Mouse (Mus musculus): ENCODE results near the gene Gm37240. TPM values are rescaled to one million over a fixed set of nuclear protein-coding genes. Genes with fewer than 3 reads are reported as not detected.

The Gm37240 gene
- polyA plus RNA-seq, 1 experiment = 1.0 TPM

DNA sequence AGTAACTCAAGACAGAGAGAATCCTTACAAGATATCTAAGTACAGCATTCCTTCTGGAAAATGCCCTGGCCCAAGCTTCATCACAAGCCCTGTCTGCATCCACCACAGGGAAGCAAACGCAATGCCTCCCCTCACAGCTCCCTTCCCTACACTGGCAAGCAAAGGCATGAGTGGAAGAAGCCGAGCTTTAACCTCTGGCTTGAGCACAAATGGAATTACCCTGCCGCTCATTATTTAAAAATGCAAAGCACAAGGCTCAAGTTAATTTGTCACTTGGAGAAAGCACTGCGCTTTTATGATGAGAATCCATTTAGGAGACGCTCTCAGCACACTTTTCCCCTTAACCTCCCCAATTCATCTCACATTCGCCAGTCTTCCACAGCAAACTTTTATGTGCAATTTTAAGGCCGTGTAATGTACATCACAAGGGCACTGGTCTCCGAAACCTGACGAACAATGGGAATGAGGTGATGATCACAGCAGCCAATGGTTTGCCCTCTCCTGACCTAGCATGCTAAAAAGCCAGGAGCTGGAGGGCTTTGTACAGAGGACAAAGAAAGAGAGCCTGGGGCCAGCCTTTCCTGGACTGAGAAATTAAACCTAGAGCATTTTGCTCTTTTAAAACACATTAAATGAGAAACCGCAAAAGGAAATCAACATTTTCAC is 54.7 kb downstream of the Gm37240 start:
- WGBS = 84% methylated on average over 10 of the region's 10 CpGs
- Histone ChIP-seq H3K4me3 (replicated peaks; ENCODE audit: control insufficient read depth, low read depth, low read length) (no peak overlapping the region), H3K27ac (ENCODE audit: control insufficient read depth, insufficient read depth, low read depth, low read length, poor library complexity) (no peak overlapping the region), H3K4me1 (ENCODE audit: control insufficient read depth, insufficient read depth, low read length) (no peaks in the 10 kb centered on the region)
- no peak for TF ChIP-seq CTCF (IDR thresholded peaks at IDR 0.05; ENCODE audit: control insufficient read depth, insufficient read depth, low read length)
- no peak for TF ChIP-seq POLR2A (IDR thresholded peaks at IDR 0.05; ENCODE audit: borderline replicate concordance, control insufficient read depth, low read depth, low read length)

DNA sequence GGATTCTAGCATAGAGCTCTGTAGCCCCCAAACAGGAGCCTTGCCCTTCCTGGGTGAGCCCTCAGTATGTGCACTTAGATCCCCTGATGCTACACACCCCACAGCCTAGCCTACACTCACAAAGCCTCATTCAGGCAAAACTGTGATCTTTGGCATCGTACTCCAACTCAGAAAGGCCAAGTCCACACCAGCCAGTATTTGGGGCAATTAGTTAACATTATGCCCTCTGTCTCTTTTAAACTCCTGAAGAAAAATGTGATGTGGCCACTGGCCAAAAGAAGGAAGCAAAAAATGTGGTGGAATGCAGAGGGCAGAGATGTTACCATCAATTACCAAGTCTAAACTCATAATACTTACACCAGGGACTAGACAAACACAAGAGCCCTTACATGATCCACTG is 55.5 kb downstream of the Gm37240 start:
- H3K4me3 ChIP-seq (replicated peaks; ENCODE audit: control insufficient read depth, low read depth, low read length) = no peak overlapping the region
- H3K27ac ChIP-seq (ENCODE audit: control insufficient read depth, insufficient read depth, low read depth, low read length, poor library complexity) = no peak overlapping the region
- no peaks in the 10 kb centered on the region for H3K4me1 ChIP-seq (ENCODE audit: control insufficient read depth, insufficient read depth, low read length)
- 81% methylated on average over 1 of the region's 1 CpGs for WGBS
- TF ChIP-seq POLR2A (IDR thresholded peaks at IDR 0.05; ENCODE audit: borderline replicate concordance, control insufficient read depth, low read depth, low read length) (no peak), CTCF (IDR thresholded peaks at IDR 0.05; ENCODE audit: control insufficient read depth, insufficient read depth, low read length) (no peak)

DNA sequence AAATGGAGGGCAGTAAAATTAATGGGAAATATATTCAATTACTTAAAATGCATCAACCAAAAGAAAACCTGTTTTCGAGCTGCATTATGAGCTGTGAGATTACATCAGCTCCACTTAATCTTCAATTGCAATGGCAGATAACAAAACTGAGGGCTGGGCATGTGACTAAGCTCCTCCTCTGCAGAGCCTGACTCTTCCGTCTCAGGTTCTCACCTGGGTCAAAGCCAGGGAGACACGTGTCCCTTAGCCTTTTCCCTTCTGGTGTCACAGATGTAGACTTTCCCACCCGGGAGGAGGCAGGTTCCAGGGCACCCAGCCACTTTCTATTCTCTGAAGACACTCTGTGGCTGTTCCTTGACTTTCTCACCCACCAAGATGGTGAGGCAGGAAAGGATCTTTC is 58.3 kb downstream of the Gm37240 start:
- 70% methylated on average over 4 of the region's 4 CpGs for WGBS
- H3K4me1 ChIP-seq (ENCODE audit: control insufficient read depth, insufficient read depth, low read length) = no peaks in the 10 kb centered on the region
- no peak overlapping the region for H3K27ac ChIP-seq (ENCODE audit: control insufficient read depth, insufficient read depth, low read depth, low read length, poor library complexity)
- no peak overlapping the region for H3K4me3 ChIP-seq (replicated peaks; ENCODE audit: control insufficient read depth, low read depth, low read length)
- TF ChIP-seq POLR2A (IDR thresholded peaks at IDR 0.05; ENCODE audit: borderline replicate concordance, control insufficient read depth, low read depth, low read length) (no peak), CTCF (IDR thresholded peaks at IDR 0.05; ENCODE audit: control insufficient read depth, insufficient read depth, low read length) (no peak)

DNA sequence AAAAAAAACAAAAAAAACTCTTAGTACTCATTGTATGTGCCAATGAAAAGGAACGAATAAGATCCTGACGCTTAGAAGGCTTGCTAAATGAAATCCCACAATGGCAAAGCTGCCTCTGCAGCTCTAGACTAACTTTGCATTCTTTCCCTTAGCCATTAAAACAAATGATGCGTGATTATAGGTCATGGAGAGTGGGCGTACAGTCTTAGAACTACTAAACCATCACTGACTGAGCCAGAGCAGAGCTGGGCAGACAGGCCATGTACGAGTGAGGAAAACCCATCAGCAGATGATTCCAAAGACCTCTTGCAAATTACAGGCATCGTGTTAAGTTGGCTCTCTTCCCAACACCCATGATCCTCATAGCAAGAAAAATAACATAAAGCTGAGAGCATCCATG is 59.5 kb downstream of the Gm37240 start:
- WGBS = 80% methylated on average over 6 of the region's 6 CpGs
- Histone ChIP-seq H3K4me3 (replicated peaks; ENCODE audit: control insufficient read depth, low read depth, low read length) (no peak overlapping the region), H3K4me1 (ENCODE audit: control insufficient read depth, insufficient read depth, low read length) (no peaks in the 10 kb centered on the region), H3K27ac (ENCODE audit: control insufficient read depth, insufficient read depth, low read depth, low read length, poor library complexity) (no peak overlapping the region)
- TF ChIP-seq CTCF (IDR thresholded peaks at IDR 0.05; ENCODE audit: control insufficient read depth, insufficient read depth, low read length) = no peak
- no peak for TF ChIP-seq POLR2A (IDR thresholded peaks at IDR 0.05; ENCODE audit: borderline replicate concordance, control insufficient read depth, low read depth, low read length)

DNA sequence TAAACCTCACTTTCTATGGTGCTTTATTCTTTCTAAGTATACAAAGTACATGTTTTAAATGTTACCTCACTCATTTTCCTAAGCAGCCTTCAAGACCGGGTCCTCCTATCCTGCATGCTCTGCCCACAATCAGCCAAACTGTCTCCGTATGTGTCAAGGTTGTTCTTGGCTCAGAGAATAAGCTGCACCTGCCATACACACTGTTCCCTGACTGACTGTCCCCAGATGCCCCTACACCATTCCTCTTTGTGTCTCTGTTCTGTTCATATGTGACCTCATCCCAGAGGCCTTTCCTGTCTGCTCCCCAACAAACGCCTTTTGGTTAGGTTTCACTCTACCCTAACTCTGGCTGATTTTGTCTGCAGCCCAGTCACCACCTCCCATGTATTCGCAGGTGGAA is 60.0 kb downstream of the Gm37240 start:
- Histone ChIP-seq H3K4me3 (replicated peaks; ENCODE audit: control insufficient read depth, low read depth, low read length) (no peak overlapping the region), H3K4me1 (ENCODE audit: control insufficient read depth, insufficient read depth, low read length) (no peaks in the 10 kb centered on the region), H3K27ac (ENCODE audit: control insufficient read depth, insufficient read depth, low read depth, low read length, poor library complexity) (no peak overlapping the region)
- TF ChIP-seq POLR2A (IDR thresholded peaks at IDR 0.05; ENCODE audit: borderline replicate concordance, control insufficient read depth, low read depth, low read length) = no peak
- TF ChIP-seq CTCF (IDR thresholded peaks at IDR 0.05; ENCODE audit: control insufficient read depth, insufficient read depth, low read length) = no peak
- 74% methylated on average over 4 of the region's 4 CpGs for WGBS

DNA sequence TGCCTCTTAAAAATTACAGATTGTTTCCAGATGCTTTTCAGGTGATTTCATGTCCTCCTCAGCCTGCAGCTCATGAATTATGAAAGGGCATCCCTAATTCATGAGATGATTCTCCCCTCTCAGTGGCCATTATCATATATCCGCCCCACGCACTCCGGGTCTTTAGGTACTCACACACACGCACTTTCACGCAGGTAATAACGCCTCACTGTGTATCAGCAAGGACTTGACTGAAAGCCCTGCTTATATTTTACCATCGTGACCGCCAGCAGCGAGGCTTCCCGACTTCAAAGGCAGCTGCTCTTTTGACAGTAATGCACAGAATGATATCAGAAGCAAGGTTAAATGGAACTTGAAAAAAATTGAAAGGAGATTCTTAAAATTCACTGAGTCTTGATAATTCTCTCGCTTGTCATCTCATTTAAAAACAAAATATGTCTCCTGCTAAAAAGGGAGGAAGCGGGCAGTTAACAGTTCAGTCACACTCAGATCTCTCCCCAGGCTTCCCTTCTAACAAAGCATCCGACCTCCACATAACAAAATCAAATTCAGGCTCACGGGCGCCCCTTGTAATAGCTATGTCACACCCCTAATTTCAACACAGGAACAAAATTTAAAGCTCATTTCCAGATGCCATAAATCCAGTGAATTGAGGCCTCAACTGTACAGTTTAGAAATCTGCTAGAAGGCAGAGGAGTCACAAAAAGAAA is 66.3 kb downstream of the Gm37240 start:
- H3K27ac ChIP-seq (ENCODE audit: control insufficient read depth, insufficient read depth, low read depth, low read length, poor library complexity) = no peak overlapping the region
- TF ChIP-seq CTCF (IDR thresholded peaks at IDR 0.05; ENCODE audit: control insufficient read depth, insufficient read depth, low read length) (no peak), POLR2A (IDR thresholded peaks at IDR 0.05; ENCODE audit: borderline replicate concordance, control insufficient read depth, low read depth, low read length) (no peak)
- H3K4me1 ChIP-seq (ENCODE audit: control insufficient read depth, insufficient read depth, low read length) = no peaks in the 10 kb centered on the region
- WGBS = 88% methylated on average over 15 of the region's 15 CpGs
- H3K4me3 ChIP-seq (replicated peaks; ENCODE audit: control insufficient read depth, low read depth, low read length) = no peak overlapping the region

DNA sequence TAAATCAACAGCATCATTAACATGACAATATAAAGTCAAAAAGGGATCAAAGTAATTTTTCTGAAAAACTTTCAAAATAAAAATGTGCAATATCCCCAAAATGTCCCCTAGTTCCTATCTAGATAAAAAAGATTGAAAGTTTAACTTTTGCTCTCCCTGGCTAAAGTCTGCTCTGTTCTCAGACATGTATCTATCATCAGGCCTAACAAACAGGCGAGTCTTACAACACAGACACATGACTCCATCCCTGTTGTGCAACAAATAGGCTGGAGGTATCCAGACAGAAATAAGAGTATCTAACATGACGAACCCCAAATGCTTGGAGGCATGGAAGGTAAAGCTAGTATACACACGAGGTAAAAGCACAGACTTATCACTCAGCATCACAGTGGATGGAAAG is 68.0 kb downstream of the Gm37240 start:
- H3K27ac ChIP-seq (ENCODE audit: control insufficient read depth, insufficient read depth, low read depth, low read length, poor library complexity) = no peak overlapping the region
- 50% methylated on average over 3 of the region's 3 CpGs for WGBS

DNA sequence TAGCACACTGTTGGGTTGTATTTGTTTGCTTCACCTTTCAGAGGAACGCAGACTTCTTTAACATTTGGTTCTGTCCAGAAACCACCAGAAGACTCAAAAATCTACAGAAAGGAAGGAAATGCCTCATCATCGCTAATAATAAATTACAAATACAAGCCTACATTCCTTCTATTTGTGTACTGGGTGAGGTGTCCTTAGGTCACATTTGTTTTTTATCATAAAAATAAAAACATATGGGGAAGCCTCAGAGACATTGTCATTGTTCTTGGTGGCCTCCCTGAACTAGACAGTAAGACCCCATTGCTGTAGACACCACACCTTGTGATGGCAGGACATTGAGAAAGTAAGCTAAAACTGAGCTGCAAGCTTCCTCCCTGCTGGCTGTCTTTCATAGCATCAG is 70.1 kb downstream of the Gm37240 start, which contains the start of gene Fam160a1:
Gene Fam160a1, minus strand, starts transcription at position 101 of the 400 bp plus-strand sequence.
- Histone ChIP-seq H3K4me1 (ENCODE audit: control insufficient read depth, insufficient read depth, low read length) (no peaks in the 10 kb centered on the region), H3K27ac (ENCODE audit: control insufficient read depth, insufficient read depth, low read depth, low read length, poor library complexity) (no peak within 1 kb of the TSS), H3K4me3 (replicated peaks; ENCODE audit: control insufficient read depth, low read depth, low read length) (no peak within 1 kb of the TSS)
- WGBS = 75% methylated on average over 2 of the region's 2 CpGs
- no peak for TF ChIP-seq POLR2A (IDR thresholded peaks at IDR 0.05; ENCODE audit: borderline replicate concordance, control insufficient read depth, low read depth, low read length)
- TF ChIP-seq CTCF (IDR thresholded peaks at IDR 0.05; ENCODE audit: control insufficient read depth, insufficient read depth, low read length) = no peak

More for the DNA sequence above, 68.0 kb downstream of the Gm37240 start:
- no peaks in the 10 kb centered on the region for H3K4me1 ChIP-seq (ENCODE audit: control insufficient read depth, insufficient read depth, low read length)
- no peak overlapping the region for H3K4me3 ChIP-seq (replicated peaks; ENCODE audit: control insufficient read depth, low read depth, low read length)
- TF ChIP-seq CTCF (IDR thresholded peaks at IDR 0.05; ENCODE audit: control insufficient read depth, insufficient read depth, low read length) (no peak), POLR2A (IDR thresholded peaks at IDR 0.05; ENCODE audit: borderline replicate concordance, control insufficient read depth, low read depth, low read length) (no peak)
